Mouse (Mus musculus) CH12.LX (cell line): ENCODE results near the gene Zfp771. TPM values are rescaled to one million over a fixed set of nuclear protein-coding genes. Genes with fewer than 3 reads are reported as not detected.

Source experiments
- DNase-seq: peaks from one replicate; pipeline ENCODE4 v3.0.0-alpha.2; 2013; ENCODE audit errors: extremely low read depth
- H3K27ac ChIP-seq: 2 replicates; pipeline ENCODE4 v1.5.1; 2012; ENCODE audit warnings: low read depth, mild to moderate bottlenecking, control low read depth, moderate library complexity; ENCODE audit not compliant: insufficient read depth
- H3K27me3 ChIP-seq: replicated peaks from 2 replicates; pipeline ENCODE3; 2012; ENCODE audit warnings: inconsistent platforms
- H3K36me3 ChIP-seq, 2 experiments: replicated peaks in 1 of 2; 2 replicates each; pipeline versions ENCODE3 to v1.6.1; 2012; ENCODE audit warnings: inconsistent platforms in 1 of 2, low read length in 1 of 2, mild to moderate bottlenecking in 1 of 2, mixed read lengths in 1 of 2, moderate library complexity in 1 of 2; ENCODE audit not compliant: control insufficient read depth in 1 of 2, insufficient read depth in 1 of 2
- H3K4me1 ChIP-seq, 2 experiments: 2 replicates each; pipeline ENCODE4 v1.6.1; 2012; ENCODE audit warnings: inconsistent platforms in 1 of 2, moderate library complexity in 1 of 2; ENCODE audit not compliant: insufficient read depth in 2 of 2, control insufficient read depth in 1 of 2
- H3K4me2 ChIP-seq: 2 replicates; pipeline ENCODE4 v1.6.1; 2012; ENCODE audit warnings: low read depth, mild to moderate bottlenecking, control low read depth; ENCODE audit not compliant: poor library complexity, insufficient read depth, severe bottlenecking
- H3K4me3 ChIP-seq, 3 experiments: fragments of 150-350 bp in 1 of 3; sonication (generic) in 1 of 3; replicated peaks in 1 of 3; 2 replicates each; pipeline versions ENCODE3 to v1.5.1; 2011 to 2012; ENCODE audit warnings: low read depth in 2 of 3, low read length in 2 of 3, mild to moderate bottlenecking in 2 of 3, moderate library complexity in 2 of 3, control low read depth in 1 of 3, improper control_type of control experiment in 1 of 3, inconsistent platforms in 1 of 3, mixed read lengths in 1 of 3; ENCODE audit not compliant: poor library complexity in 1 of 3
- H3K79me2 ChIP-seq: replicated peaks from 2 replicates; pipeline ENCODE4 v1.6.1; 2012; ENCODE audit warnings: mild to moderate bottlenecking, moderate library complexity; ENCODE audit not compliant: control insufficient read depth, poor library complexity, insufficient read depth, severe bottlenecking; ENCODE audit errors: extremely low read depth
- H3K9ac ChIP-seq: 2 replicates; pipeline ENCODE4 v1.6.1; 2012; ENCODE audit warnings: low read depth, mild to moderate bottlenecking, control low read depth, moderate library complexity; ENCODE audit not compliant: insufficient read depth
- H3K9me3 ChIP-seq: replicated peaks from 2 replicates; pipeline ENCODE3; 2012; ENCODE audit warnings: low read length, inconsistent platforms, mixed read lengths
- CHD1 ChIP-seq: IDR thresholded peaks from 2 replicates; pipeline ENCODE4 v1.6.1; 2012; ENCODE audit warnings: low read depth, low read length, improper control_type of control experiment, inconsistent platforms
- CHD2 ChIP-seq: IDR thresholded peaks from 2 replicates; pipeline ENCODE4 v1.6.1; 2011; ENCODE audit warnings: low read length, improper control_type of control experiment
- CTCF ChIP-seq, 2 experiments: IDR thresholded peaks in 1 of 2; conservative IDR thresholded peaks in 1 of 2; 2 replicates each; pipeline ENCODE4 v1.5.1; 2011 to 2012; ENCODE audit warnings: low read depth in 2 of 2, low read length in 2 of 2, improper control_type of control experiment in 1 of 2, inconsistent platforms in 1 of 2, mild to moderate bottlenecking in 1 of 2, moderate library complexity in 1 of 2
- E2F4 ChIP-seq: IDR thresholded peaks from 2 replicates; pipeline ENCODE4 v1.6.1; 2011; ENCODE audit warnings: low read depth, low read length, improper control_type of control experiment; ENCODE audit not compliant: insufficient replicate concordance
- ELF1 ChIP-seq: IDR thresholded peaks from 2 replicates; pipeline ENCODE4 v1.6.1; 2014; ENCODE audit warnings: low read depth, mild to moderate bottlenecking, inconsistent platforms, low read length, improper control_type of control experiment
- HCFC1 ChIP-seq: IDR thresholded peaks from 2 replicates; pipeline ENCODE4 v1.6.1; 2012; ENCODE audit warnings: low read depth, mild to moderate bottlenecking, inconsistent platforms, low read length, improper control_type of control experiment
- IRF4 ChIP-seq: IDR thresholded peaks from 2 replicates; pipeline ENCODE4 v1.6.1; 2014; ENCODE audit warnings: low read depth, mild to moderate bottlenecking, inconsistent platforms, low read length, improper control_type of control experiment
- JUN ChIP-seq: IDR thresholded peaks from 2 replicates; pipeline ENCODE4 v1.6.1; 2011; ENCODE audit warnings: low read depth, mild to moderate bottlenecking, low read length, improper control_type of control experiment, moderate library complexity; ENCODE audit not compliant: insufficient read depth
- JUND ChIP-seq: conservative IDR thresholded peaks from 2 replicates; pipeline ENCODE4 v1.6.1; 2011; ENCODE audit warnings: low read depth, low read length, improper control_type of control experiment
- KAT2A ChIP-seq: IDR thresholded peaks from 2 replicates; pipeline ENCODE4 v1.6.1; 2012; ENCODE audit warnings: low read length, improper control_type of control experiment, inconsistent platforms; ENCODE audit not compliant: insufficient replicate concordance
- MAFK ChIP-seq: IDR thresholded peaks from 2 replicates; pipeline ENCODE4 v1.6.1; 2011; ENCODE audit warnings: low read length, improper control_type of control experiment; ENCODE audit not compliant: insufficient replicate concordance
- MAZ ChIP-seq: IDR thresholded peaks from 2 replicates; pipeline ENCODE4 v1.6.1; 2012; ENCODE audit warnings: low read depth, mild to moderate bottlenecking, inconsistent platforms, low read length, improper control_type of control experiment, moderate library complexity
- MEF2A ChIP-seq: IDR thresholded peaks from 2 replicates; pipeline ENCODE4 v1.6.1; 2014; ENCODE audit warnings: low read depth, mild to moderate bottlenecking, inconsistent platforms, low read length, improper control_type of control experiment, borderline replicate concordance
- MXI1 ChIP-seq: IDR thresholded peaks from 2 replicates; pipeline ENCODE4 v1.6.1; 2011; ENCODE audit warnings: mild to moderate bottlenecking, low read depth, low read length, improper control_type of control experiment
- MYC ChIP-seq: IDR thresholded peaks from 2 replicates; pipeline ENCODE4 v1.6.1; 2011; ENCODE audit warnings: low read depth, mild to moderate bottlenecking, improper control_type of control experiment, low read length
- NELFE ChIP-seq: IDR thresholded peaks from 2 replicates; pipeline ENCODE4 v1.6.1; 2011; ENCODE audit warnings: low read depth, low read length, improper control_type of control experiment
- NRF1 ChIP-seq: IDR thresholded peaks from 2 replicates; pipeline ENCODE4 v1.6.1; 2014; ENCODE audit warnings: low read depth, mild to moderate bottlenecking, inconsistent platforms, low read length, improper control_type of control experiment, moderate library complexity
- POLR2A ChIP-seq: IDR thresholded peaks from 2 replicates; pipeline ENCODE4 v1.6.1; 2011; ENCODE audit warnings: low read depth, mild to moderate bottlenecking, improper control_type of control experiment, low read length
- POLR2AphosphoS2 ChIP-seq: IDR thresholded peaks from 2 replicates; pipeline ENCODE4 v1.6.1; 2011; ENCODE audit warnings: low read depth, low read length, improper control_type of control experiment
- RAD21 ChIP-seq: IDR thresholded peaks from 2 replicates; pipeline ENCODE4 v1.6.1; 2011; ENCODE audit warnings: low read depth, mild to moderate bottlenecking, low read length, improper control_type of control experiment, moderate library complexity
- RCOR1 ChIP-seq: conservative IDR thresholded peaks from 2 replicates; pipeline ENCODE4 v1.6.1; 2012; ENCODE audit warnings: low read depth, mild to moderate bottlenecking, inconsistent platforms, low read length, improper control_type of control experiment
- SMC3 ChIP-seq: IDR thresholded peaks from 2 replicates; pipeline ENCODE4 v1.6.1; 2011; ENCODE audit warnings: low read depth, low read length, improper control_type of control experiment
- USF1 ChIP-seq: IDR thresholded peaks from 2 replicates; pipeline ENCODE4 v1.6.1; 2014; ENCODE audit warnings: low read depth, mild to moderate bottlenecking, inconsistent platforms, low read length, improper control_type of control experiment
- USF2 ChIP-seq: conservative IDR thresholded peaks from 2 replicates; pipeline ENCODE4 v1.6.1; 2011; ENCODE audit warnings: low read depth, low read length, improper control_type of control experiment
- ZC3H11A ChIP-seq: IDR thresholded peaks from 2 replicates; pipeline ENCODE4 v1.6.1; 2012; ENCODE audit warnings: low read depth, mild to moderate bottlenecking, inconsistent platforms, low read length, improper control_type of control experiment
- ZKSCAN1 ChIP-seq: IDR thresholded peaks from 2 replicates; pipeline ENCODE4 v1.6.1; 2012; ENCODE audit warnings: low read depth, inconsistent platforms, low read length, improper control_type of control experiment, borderline replicate concordance
- ZNF384 ChIP-seq: IDR thresholded peaks from 2 replicates; pipeline ENCODE4 v1.6.1; 2012; ENCODE audit warnings: low read depth, low read length, improper control_type of control experiment, inconsistent platforms
- dilution Hi-C: fragments of 300-500 bp; cut with MboI; formaldehyde crosslinking; loops from 2 replicates; pipeline ENCODE4 v1.14.3; 2020; ENCODE audit warnings: low sequenced_read_pairs; ENCODE audit not compliant: extremely low pct_unique_long_range_greater_than_20kb, extremely low pct_ligation_motif_present
- in situ Hi-C: fragments of 300-500 bp; cut with MboI; formaldehyde crosslinking; loops from 3 replicates; pipeline ENCODE4 v1.14.3; 2019; ENCODE audit warnings: low sequenced_read_pairs, low pct_ligation_motif_present, low pct_unique_long_range_greater_than_20kb, mixed read lengths
- polyA plus RNA-seq: library from polyadenylated mRNA; unstranded; fragments of >175 nt; gene quantifications from 2 replicates; pipeline ENCODE4 v1.2.1, GENCODE M21; 2012; ENCODE audit warnings: low read depth; ENCODE audit not compliant: insufficient read length
- total RNA-seq, 2 experiments: library from RNA; depleted of rRNA; stranded (reverse); fragments of 300-350 nt in 1 of 2; fragments of >200 nt in 1 of 2; gene quantifications; 2 replicates each; pipeline ENCODE4 v1.2.3; 2012 to 2014

The Zfp771 gene
- total and polyA plus RNA-seq, 3 experiments = 26.5 to 35.5 (median 27.0) TPM

- Histone ChIP-seq H3K79me2 (peaks cover 15% of the 10 kb centered on the region), H3K9me3 (no peaks in the 10 kb centered on the region), H3K4me3 (peak overlapping the region in 2 of 3 experiments; percentile 66 to 76), H3K27ac (no peak overlapping the region), H3K27me3 (no peaks in the 10 kb centered on the region), H3K4me1 (peaks cover 12 to 47% of the 10 kb centered on the region in 2 experiments; a peak in 3 of 4 replicates), H3K9ac (no peak overlapping the region; the same call in 1 of the 2 replicates), H3K4me2 (peak overlapping the region; percentile 64), H3K36me3 (peaks cover 20 to 37% of the 10 kb centered on the region in 2 experiments)
- dilution Hi-C loops = no loop called here
- no peak for DNase-seq
- TF ChIP-seq CTCF (conservative IDR thresholded peaks at IDR 0.05 in 1 of 2, IDR thresholded peaks at IDR 0.05 in 1 of 2; ENCODE audit: low read depth in 2 of 2, low read length in 2 of 2) (peak in 1 of 2 experiments; percentile 37; a peak in 2 of 4 replicates), SMC3 (peak; percentile 19; the same call in 1 of the 2 replicates), POLR2A (no peak), RCOR1 (no peak), RAD21 (peak; percentile 10; the same call in 1 of the 2 replicates)
- in situ Hi-C loops = no loop called here
Measured at GRCm38 (mm10) chr7:127259186-127259905, 15.3 kb downstream of the Zfp771 start.

GRCm38 (mm10) chr7:127260309-127261111 lies 16.4 kb downstream of the Zfp771 start, which contains the start of gene Dctpp1:
TSS of gene Dctpp1 (minus strand) at chr7:127260709.
- dilution Hi-C loops (no loop called here), in situ Hi-C loops (loop anchor here (10.0 kb wide), 1 partner anchor 74 kb away; no protein-coding TSS in a partner anchor)
- peak; percentile 89 for TF ChIP-seq MXI1
- TF ChIP-seq JUND = peak; percentile 45
- TF ChIP-seq KAT2A = 0 out of 2 replicates have a peak, but pooled peaks have one; percentile 44
- no peak for TF ChIP-seq POLR2AphosphoS2
- no peak for TF ChIP-seq MAFK
- TF ChIP-seq NELFE = peak; percentile 74
- TF ChIP-seq CHD1 = no peak
- peak; percentile 42 to 94 for TF ChIP-seq CTCF (conservative IDR thresholded peaks at IDR 0.05 in 1 of 2, IDR thresholded peaks at IDR 0.05 in 1 of 2; ENCODE audit: low read depth in 2 of 2, low read length in 2 of 2)
- TF ChIP-seq MEF2A = peak; percentile 6; the same call in 1 of the 2 replicates
- no peak for TF ChIP-seq USF2
- TF ChIP-seq CHD2 = peak; percentile 73
- TF ChIP-seq HCFC1 = peak; percentile 77
- peak; percentile 72; the same call in 1 of the 2 replicates for TF ChIP-seq E2F4
- TF ChIP-seq POLR2A = peak; percentile 88
- no peak for TF ChIP-seq RCOR1
- 0 out of 2 replicates have a peak, but pooled peaks have one; percentile 9 for TF ChIP-seq NRF1
- peak; percentile 87 for TF ChIP-seq IRF4
- TF ChIP-seq USF1 = no peak
- TF ChIP-seq ELF1 = peak; percentile 93
- no peak for TF ChIP-seq JUN
- TF ChIP-seq ZNF384 = no peak
- peak; percentile 52; the same call in 1 of the 2 replicates for TF ChIP-seq ZC3H11A
- no peak for TF ChIP-seq ZKSCAN1
- peak; percentile 45; the same call in 1 of the 2 replicates for TF ChIP-seq MAZ
- TF ChIP-seq SMC3 = peak; percentile 95
- TF ChIP-seq MYC = peak; percentile 96

More at GRCm38 (mm10) chr7:127260309-127261111, 16.4 kb downstream of the Zfp771 start, which contains the start of gene Dctpp1:
- H3K4me1 ChIP-seq = peaks cover 9 to 36% of the 10 kb centered on the region in 2 experiments; a peak in 3 of 4 replicates
- H3K4me2 ChIP-seq = peak within 1 kb of the TSS; percentile 64
- H3K79me2 ChIP-seq = peaks cover 15% of the 10 kb centered on the region
- no peaks in the 10 kb centered on the region for H3K27me3 ChIP-seq
- H3K27ac ChIP-seq = no peak within 1 kb of the TSS
- H3K4me3 ChIP-seq = peak within 1 kb of the TSS; percentile 66 to 76 (median 66)
- peak; percentile 99 for DNase-seq
- peaks cover 19 to 35% of the 10 kb centered on the region in 2 experiments for H3K36me3 ChIP-seq
- no peaks in the 10 kb centered on the region for H3K9me3 ChIP-seq
- peak within 1 kb of the TSS; percentile 56 for H3K9ac ChIP-seq
